Mouse (Mus musculus): ENCODE data around the gene Odc1. TPM values are rescaled to one million over a fixed set of nuclear protein-coding genes. Genes with fewer than 3 reads are reported as not detected.

Odc1 gene
- polyA plus RNA-seq, 1 experiment from 2014 or later = 167 TPM

GRCm38 (mm10) chr12:17551208-17551995, 6.8 kb downstream of the Odc1 start:
- no peak overlapping the region for H3K4me3 ChIP-seq
- no peak for ATAC-seq (ENCODE audit: insufficient number of reproducible peaks, low FRiP score)
- H3K36me3 ChIP-seq = peaks cover 52% of the 10 kb centered on the region
- no peaks in the 10 kb centered on the region for H3K9me3 ChIP-seq (replicated peaks)
- H3K4me2 ChIP-seq = no peak overlapping the region
- H3K27me3 ChIP-seq (replicated peaks) = no peaks in the 10 kb centered on the region
- no peak overlapping the region for H3K27ac ChIP-seq (ENCODE audit: poor library complexity, severe bottlenecking)
- WGBS = 78% methylated on average over 3 of the region's 3 CpGs
- no peak overlapping the region for H3K9ac ChIP-seq
- H3K4me1 ChIP-seq (replicated peaks) = peaks cover 17% of the 10 kb centered on the region

GRCm38 (mm10) chr12:17552420-17552819, 7.8 kb downstream of the Odc1 start:
- Histone ChIP-seq H3K27me3 (replicated peaks) (no peaks in the 10 kb centered on the region), H3K4me3 (no peak overlapping the region)

GRCm38 (mm10) chr12:17552949-17553348, 8.4 kb downstream of the Odc1 start:
- Histone ChIP-seq H3K9me3 (replicated peaks) (no peaks in the 10 kb centered on the region), H3K4me2 (no peak overlapping the region), H3K9ac (no peak overlapping the region), H3K36me3 (peaks cover 40% of the 10 kb centered on the region), H3K27me3 (replicated peaks) (no peaks in the 10 kb centered on the region), H3K27ac (ENCODE audit: poor library complexity, severe bottlenecking) (no peak overlapping the region), H3K4me1 (replicated peaks) (peaks cover 24% of the 10 kb centered on the region), H3K4me3 (no peak overlapping the region)
- ATAC-seq (ENCODE audit: insufficient number of reproducible peaks, low FRiP score) = no peak
- 34% methylated on average over 2 of the region's 2 CpGs for WGBS

More at GRCm38 (mm10) chr12:17552420-17552819, 7.8 kb downstream of the Odc1 start:
- ATAC-seq (ENCODE audit: insufficient number of reproducible peaks, low FRiP score) = no peak
- H3K4me2 ChIP-seq = no peak overlapping the region
- no peak overlapping the region for H3K27ac ChIP-seq (ENCODE audit: poor library complexity, severe bottlenecking)
- H3K36me3 ChIP-seq = peaks cover 45% of the 10 kb centered on the region
- H3K9ac ChIP-seq = no peak overlapping the region
- WGBS = 69% methylated on average over 3 of the region's 3 CpGs
- H3K4me1 ChIP-seq (replicated peaks) = peaks cover 19% of the 10 kb centered on the region
- H3K9me3 ChIP-seq (replicated peaks) = no peaks in the 10 kb centered on the region

GRCm38 (mm10) chr12:17553627-17554026, 9.0 kb downstream of the Odc1 start:
- Histone ChIP-seq H3K9ac (no peak overlapping the region), H3K27ac (ENCODE audit: poor library complexity, severe bottlenecking) (no peak overlapping the region), H3K9me3 (replicated peaks) (no peaks in the 10 kb centered on the region), H3K36me3 (peaks cover 33% of the 10 kb centered on the region), H3K4me3 (no peak overlapping the region), H3K4me2 (no peak overlapping the region), H3K4me1 (replicated peaks) (peaks cover 24% of the 10 kb centered on the region), H3K27me3 (replicated peaks) (no peaks in the 10 kb centered on the region)
- WGBS = 84% methylated on average over 5 of the region's 5 CpGs
- ATAC-seq (ENCODE audit: insufficient number of reproducible peaks, low FRiP score) = no peak

GRCm38 (mm10) chr12:17554200-17554951, 9.8 kb downstream of the Odc1 start:
- Histone ChIP-seq H3K4me1 (replicated peaks) (peaks cover 24% of the 10 kb centered on the region), H3K36me3 (peaks cover 26% of the 10 kb centered on the region), H3K4me2 (no peak overlapping the region), H3K9me3 (replicated peaks) (no peaks in the 10 kb centered on the region), H3K4me3 (no peak overlapping the region), H3K27me3 (replicated peaks) (no peaks in the 10 kb centered on the region), H3K9ac (no peak overlapping the region), H3K27ac (ENCODE audit: poor library complexity, severe bottlenecking) (no peak overlapping the region)
- ATAC-seq (ENCODE audit: insufficient number of reproducible peaks, low FRiP score) = peak; percentile 37; the same call in 1 of the 2 replicates
- WGBS = 35% methylated on average over 15 of the region's 15 CpGs

GRCm38 (mm10) chr12:17556430-17557343, 12.1 kb downstream of the Odc1 start:
- Histone ChIP-seq H3K4me1 (replicated peaks) (peaks cover 24% of the 10 kb centered on the region), H3K9ac (no peak overlapping the region), H3K27me3 (replicated peaks) (no peaks in the 10 kb centered on the region), H3K4me2 (peak overlapping the region; percentile 34), H3K9me3 (replicated peaks) (no peaks in the 10 kb centered on the region), H3K27ac (ENCODE audit: poor library complexity, severe bottlenecking) (no peak overlapping the region), H3K36me3 (peaks cover 6% of the 10 kb centered on the region), H3K4me3 (no peak overlapping the region)
- ATAC-seq (ENCODE audit: insufficient number of reproducible peaks, low FRiP score) = no peak
- WGBS = 23% methylated on average over 21 of the region's 21 CpGs

GRCm38 (mm10) chr12:17557344-17557966, 12.9 kb downstream of the Odc1 start:
- no peak overlapping the region for H3K27ac ChIP-seq (ENCODE audit: poor library complexity, severe bottlenecking)
- ATAC-seq (ENCODE audit: insufficient number of reproducible peaks, low FRiP score) = no peak
- H3K4me1 ChIP-seq (replicated peaks) = peaks cover 24% of the 10 kb centered on the region
- H3K9ac ChIP-seq = no peak overlapping the region
- no peaks in the 10 kb centered on the region for H3K27me3 ChIP-seq (replicated peaks)
- H3K36me3 ChIP-seq = no peaks in the 10 kb centered on the region
- WGBS = 23% methylated on average over 7 of the region's 7 CpGs
- H3K9me3 ChIP-seq (replicated peaks) = no peaks in the 10 kb centered on the region
- H3K4me3 ChIP-seq = no peak overlapping the region
- H3K4me2 ChIP-seq = peak overlapping the region; percentile 34

- WGBS = 75% methylated on average over 2 of the region's 2 CpGs
- Histone ChIP-seq H3K4me3 (no peak overlapping the region), H3K4me1 (replicated peaks) (peaks cover 24% of the 10 kb centered on the region), H3K27me3 (replicated peaks) (no peaks in the 10 kb centered on the region), H3K27ac (ENCODE audit: poor library complexity, severe bottlenecking) (no peak overlapping the region), H3K9ac (no peak overlapping the region), H3K36me3 (no peaks in the 10 kb centered on the region), H3K9me3 (replicated peaks) (no peaks in the 10 kb centered on the region), H3K4me2 (no peak overlapping the region)
- no peak for ATAC-seq (ENCODE audit: insufficient number of reproducible peaks, low FRiP score)
These were observed 13.4 kb downstream of the Odc1 start for GRCm38 (mm10) chr12:17557967-17558345.

GRCm38 (mm10) chr12:17562396-17562795, 17.8 kb downstream of the Odc1 start:
- Histone ChIP-seq H3K4me1 (replicated peaks) (peaks cover 5% of the 10 kb centered on the region), H3K9ac (no peak overlapping the region), H3K4me3 (no peak overlapping the region), H3K27me3 (replicated peaks) (no peaks in the 10 kb centered on the region), H3K9me3 (replicated peaks) (0 out of 2 replicates have a peak, but pooled peaks cover 4% of the 10 kb centered on the region), H3K4me2 (no peak overlapping the region), H3K27ac (ENCODE audit: poor library complexity, severe bottlenecking) (no peak overlapping the region), H3K36me3 (no peaks in the 10 kb centered on the region)
- 67% methylated on average over 1 of the region's 1 CpGs for WGBS
- ATAC-seq (ENCODE audit: insufficient number of reproducible peaks, low FRiP score) = no peak

GRCm38 (mm10) chr12:17565393-17566045, 20.9 kb downstream of the Odc1 start:
- H3K27ac ChIP-seq (ENCODE audit: poor library complexity, severe bottlenecking) = no peak overlapping the region
- no peaks in the 10 kb centered on the region for H3K36me3 ChIP-seq
- 0 out of 2 replicates have a peak, but pooled peaks cover 4% of the 10 kb centered on the region for H3K9me3 ChIP-seq (replicated peaks)
- no peaks in the 10 kb centered on the region for H3K4me1 ChIP-seq (replicated peaks)
- H3K9ac ChIP-seq = no peak overlapping the region
- H3K4me3 ChIP-seq = no peak overlapping the region
- ATAC-seq (ENCODE audit: insufficient number of reproducible peaks, low FRiP score) = peak; percentile 89
- H3K27me3 ChIP-seq (replicated peaks) = no peaks in the 10 kb centered on the region
- no peak overlapping the region for H3K4me2 ChIP-seq
- 66% methylated on average over 3 of the region's 3 CpGs for WGBS
